In the genomic region with DNA sequence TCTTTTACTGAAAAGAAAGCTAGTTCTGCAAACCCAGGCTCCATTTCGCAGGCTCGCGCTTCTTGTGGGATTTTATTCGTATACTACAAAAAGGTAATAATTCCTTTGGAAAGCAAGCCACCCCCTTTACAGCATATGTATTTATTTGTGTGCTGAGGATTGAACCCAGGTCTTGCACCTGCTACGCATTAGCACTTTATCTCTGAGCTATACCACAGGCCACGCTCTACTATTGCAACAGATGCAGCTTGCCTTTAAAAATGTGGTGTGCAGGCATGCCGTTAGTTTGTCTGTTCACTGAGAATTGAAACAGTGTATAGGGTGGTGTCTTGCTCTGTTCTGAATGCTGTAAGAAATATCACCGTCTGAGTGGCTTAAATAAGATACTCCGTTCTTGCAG, we compare ENCODE assay signal across 16 mouse cellular contexts.
A peak's percentile ranks its signal among the peaks of the same experiment; 100 is the strongest.
DNase-seq lines count a peak whose midpoint lies in the region; ATAC-seq and TF ChIP-seq lines count a peak whose summit lies in the region.
"Had no signal": no experiment of that assay in that cellular context is flagged by ENCODE, and none has a peak within 500 bp of the region (broad histone marks: within the 10 kb centered on the region; RNA-seq: fewer than 3 reads in every experiment).

No protein-coding gene starts in this region.

- H3K27me3 ChIP-seq in forebrain, postnatal 0 days (ENCODE audit: insufficient read depth, low read length) = no peaks in the 10 kb centered on the region
- no peaks in the 10 kb centered on the region for H3K27me3 ChIP-seq in forebrain, embryonic 12.5 days
- no peaks in the 10 kb centered on the region for H3K27me3 ChIP-seq in hindbrain, embryonic 15.5 days
- H3K27me3 ChIP-seq in hindbrain, embryonic 10.5 days (ENCODE audit: insufficient read depth, poor library complexity, severe bottlenecking) = no peaks in the 10 kb centered on the region
- H3K27me3 ChIP-seq in neural tube, embryonic 13.5 days = no peaks in the 10 kb centered on the region
- H3K27me3 ChIP-seq: embryonic facial prominence, embryonic 13.5 days; forebrain, embryonic 13.5 days; heart, embryonic 12.5 days had no signal

- no peak overlapping the region for H3K4me2 ChIP-seq in forebrain, postnatal 0 days (ENCODE audit: low read depth)
- no peak overlapping the region for H3K4me2 ChIP-seq in forebrain, embryonic 12.5 days
- H3K4me2 ChIP-seq in hindbrain, embryonic 15.5 days = no peak overlapping the region
- no peak overlapping the region for H3K4me2 ChIP-seq in neural tube, embryonic 13.5 days
- H3K4me2 ChIP-seq: embryonic facial prominence, embryonic 13.5 days; forebrain, embryonic 13.5 days; heart, embryonic 12.5 days had no signal

- TF ChIP-seq CTCF in forebrain, postnatal 0 days (IDR thresholded peaks at IDR 0.05; ENCODE audit: low read depth) = no peak

- peak; percentile 55; the same call in 1 of the 2 replicates for ATAC-seq in forebrain, postnatal 0 days
- ATAC-seq in forebrain, embryonic 12.5 days (ENCODE audit: low FRiP score) = no peak
- no peak for ATAC-seq in hindbrain, embryonic 15.5 days (ENCODE audit: low FRiP score, low read depth)
- no peak for ATAC-seq in neural tube, embryonic 13.5 days (ENCODE audit: low read depth)
- ATAC-seq: forebrain, embryonic 13.5 days had no signal

- no peak for DNase-seq in forebrain, postnatal 0 days
- no peak for DNase-seq in hindbrain, embryonic 10.5 days (ENCODE audit: low spot score)
- DNase-seq in neural tube, embryonic 10.5 days (ENCODE audit: extremely low spot score, low spot score) = no peak
- DNase-seq in kidney, postnatal 10 days = no peak
- DNase-seq: adrenal gland, postnatal 14 days; cerebellum, adult 18-20 months; cerebellum, adult 9-11 months; cerebellum, postnatal 36 days; gastrocnemius, adult 2 months; gastrocnemius, postnatal 25 days had no signal

- H3K27ac ChIP-seq in forebrain, postnatal 0 days (ENCODE audit: low read depth, low read length) = no peak overlapping the region
- no peak overlapping the region for H3K27ac ChIP-seq in forebrain, embryonic 12.5 days
- H3K27ac ChIP-seq in hindbrain, embryonic 15.5 days (replicated peaks) = 0 out of 2 replicates have a peak overlapping the region, but pooled peaks have one; percentile 10
- H3K27ac ChIP-seq in hindbrain, embryonic 10.5 days = no peak overlapping the region
- H3K27ac ChIP-seq in neural tube, embryonic 13.5 days (replicated peaks) = peak overlapping the region; percentile 40; the same call in 1 of the 2 replicates
- H3K27ac ChIP-seq: embryonic facial prominence, embryonic 13.5 days; forebrain, embryonic 13.5 days; gastrocnemius, adult 2 months had no signal

- 83% methylated on average over 9 of the region's 9 CpGs for WGBS in forebrain, postnatal 0 days
- 91% methylated on average over 9 of the region's 9 CpGs for WGBS in forebrain, embryonic 12.5 days
- 86% methylated on average over 9 of the region's 9 CpGs for WGBS in hindbrain, embryonic 15.5 days
- 92% methylated on average over 9 of the region's 9 CpGs for WGBS in hindbrain, embryonic 10.5 days
- 89% methylated on average over 9 of the region's 9 CpGs for WGBS in neural tube, embryonic 13.5 days

- H3K9me3 ChIP-seq in forebrain, postnatal 0 days (ENCODE audit: low read length) = no peaks in the 10 kb centered on the region
- H3K9me3 ChIP-seq in forebrain, embryonic 12.5 days = no peaks in the 10 kb centered on the region
- H3K9me3 ChIP-seq in hindbrain, embryonic 15.5 days = no peaks in the 10 kb centered on the region
- H3K9me3 ChIP-seq in hindbrain, embryonic 10.5 days = no peaks in the 10 kb centered on the region
- H3K9me3 ChIP-seq in neural tube, embryonic 13.5 days = no peaks in the 10 kb centered on the region
- H3K9me3 ChIP-seq: embryonic facial prominence, embryonic 13.5 days; forebrain, embryonic 13.5 days; heart, embryonic 12.5 days had no signal

- no peaks in the 10 kb centered on the region; the same call in 1 of the 2 replicates for H3K4me1 ChIP-seq in forebrain, postnatal 0 days (ENCODE audit: insufficient read depth)
- no peaks in the 10 kb centered on the region for H3K4me1 ChIP-seq in forebrain, embryonic 12.5 days
- H3K4me1 ChIP-seq in hindbrain, embryonic 15.5 days (replicated peaks) = peaks cover 3% of the 10 kb centered on the region; the same call in 1 of the 2 replicates
- H3K4me1 ChIP-seq in hindbrain, embryonic 10.5 days (replicated peaks) = no peaks in the 10 kb centered on the region
- peaks cover 18% of the 10 kb centered on the region for H3K4me1 ChIP-seq in neural tube, embryonic 13.5 days (replicated peaks)
- H3K4me1 ChIP-seq: forebrain, embryonic 13.5 days had no signal

- H3K9ac ChIP-seq in forebrain, postnatal 0 days = no peak overlapping the region
- no peak overlapping the region for H3K9ac ChIP-seq in forebrain, embryonic 12.5 days
- no peak overlapping the region for H3K9ac ChIP-seq in hindbrain, embryonic 15.5 days
- no peak overlapping the region for H3K9ac ChIP-seq in neural tube, embryonic 13.5 days
- H3K9ac ChIP-seq: embryonic facial prominence, embryonic 13.5 days; forebrain, embryonic 13.5 days; heart, embryonic 12.5 days had no signal

- no peaks in the 10 kb centered on the region for H3K36me3 ChIP-seq in forebrain, postnatal 0 days (ENCODE audit: insufficient read depth)
- H3K36me3 ChIP-seq in forebrain, embryonic 12.5 days (replicated peaks) = no peaks in the 10 kb centered on the region
- H3K36me3 ChIP-seq in hindbrain, embryonic 15.5 days = no peaks in the 10 kb centered on the region
- H3K36me3 ChIP-seq in hindbrain, embryonic 10.5 days = 0 out of 2 replicates have a peak, but pooled peaks cover 4% of the 10 kb centered on the region
- H3K36me3 ChIP-seq in neural tube, embryonic 13.5 days = no peaks in the 10 kb centered on the region
- H3K36me3 ChIP-seq: embryonic facial prominence, embryonic 13.5 days; heart, embryonic 12.5 days had no signal

- no peak overlapping the region for H3K4me3 ChIP-seq in forebrain, postnatal 0 days (ENCODE audit: low read depth, low read length)
- no peak overlapping the region for H3K4me3 ChIP-seq in forebrain, embryonic 12.5 days (replicated peaks)
- no peak overlapping the region for H3K4me3 ChIP-seq in hindbrain, embryonic 15.5 days
- H3K4me3 ChIP-seq in hindbrain, embryonic 10.5 days = no peak overlapping the region
- no peak overlapping the region for H3K4me3 ChIP-seq in neural tube, embryonic 13.5 days
- H3K4me3 ChIP-seq: embryonic facial prominence, embryonic 13.5 days; forebrain, embryonic 13.5 days; gastrocnemius, adult 2 months; heart, embryonic 12.5 days had no signal

Comparison
In these comparisons a context has a peak if more than half of its experiments do, and no peak if none do; other contexts are left out.
1. H3K27ac ChIP-seq: peak in hindbrain, embryonic 15.5 days (single experiment) and neural tube, embryonic 13.5 days (single experiment); none in forebrain, postnatal 0 days (single experiment), forebrain, embryonic 12.5 days (single experiment) and hindbrain, embryonic 10.5 days (single experiment).